ENCODE assay signal across 8 mouse cellular contexts in genomic region chr10:93325804-93326740, GRCm38 (mm10). TPM values are rescaled to one million over a fixed set of nuclear protein-coding genes. Genes with fewer than 3 reads are reported as not detected.
DNase-seq lines count a peak whose midpoint lies in the region; ATAC-seq and TF ChIP-seq lines count a peak whose summit lies in the region.

No protein-coding gene starts in this region.

- H3K4me1 ChIP-seq in CH12.LX (ENCODE audit: control insufficient read depth in 1 of 2, insufficient read depth in 2 of 2): peaks cover 9 to 24% of the 10 kb centered on the region in 2 experiments
- H3K4me1 ChIP-seq in lung, postnatal 0 days (ENCODE audit: insufficient read depth, low read depth, low read length): peaks cover 6% of the 10 kb centered on the region; the same call in 1 of the 2 replicates

- no peak for DNase-seq in CH12.LX (ENCODE audit: extremely low read depth)
- DNase-seq in adrenal gland, postnatal 14 days: peak; percentile 61
- DNase-seq in kidney, adult 18-20 months: peak; percentile 39
- peak; percentile 68 for DNase-seq in lung, postnatal 0 days (ENCODE audit: low spot score)
- no peak for DNase-seq in frontal cortex, postnatal 36 days (ENCODE audit: low spot score in 2 of 2)
- no peak for DNase-seq in embryo, embryonic 10.5 days (ENCODE audit: low spot score)
- no peak for DNase-seq in urinary bladder, adult 2 months (ENCODE audit: low spot score)
- no peak for DNase-seq in embryo, embryonic 11 days

- H3K27ac ChIP-seq in CH12.LX (ENCODE audit: insufficient read depth, low read depth): peak overlapping the region; percentile 39
- peak overlapping the region; percentile 55 for H3K27ac ChIP-seq in lung, postnatal 0 days (ENCODE audit: low read length)

- H3K4me3 ChIP-seq in CH12.LX (replicated peaks in 1 of 3; ENCODE audit: low read depth in 2 of 3, low read length in 2 of 3, poor library complexity in 1 of 3): no peak overlapping the region
- no peak overlapping the region for H3K4me3 ChIP-seq in lung, postnatal 0 days (ENCODE audit: low read depth, low read length)

- peak overlapping the region; percentile 23; the same call in 1 of the 2 replicates for H3K9ac ChIP-seq in CH12.LX (ENCODE audit: insufficient read depth, low read depth)
- H3K9ac ChIP-seq in lung, postnatal 0 days (replicated peaks; ENCODE audit: low read depth): no peak overlapping the region

- no peaks in the 10 kb centered on the region for H3K36me3 ChIP-seq in CH12.LX (replicated peaks in 1 of 2; ENCODE audit: control insufficient read depth in 1 of 2, insufficient read depth in 1 of 2, low read length in 1 of 2)
- no peaks in the 10 kb centered on the region for H3K36me3 ChIP-seq in lung, postnatal 0 days (ENCODE audit: insufficient read depth, low read length)

- TF ChIP-seq EP300 in CH12.LX (IDR thresholded peaks at IDR 0.05; ENCODE audit: low read length): no peak
- peak; percentile 18 for TF ChIP-seq EP300 in lung, postnatal 0 days (IDR thresholded peaks at IDR 0.05)

- H3K27me3 ChIP-seq in CH12.LX (replicated peaks): no peaks in the 10 kb centered on the region
- no peaks in the 10 kb centered on the region for H3K27me3 ChIP-seq in lung, postnatal 0 days (replicated peaks; ENCODE audit: insufficient read depth, low read length)

- ATAC-seq in lung, postnatal 0 days: peak; percentile 92

- TF ChIP-seq RAD21 in CH12.LX (IDR thresholded peaks at IDR 0.05; ENCODE audit: low read depth, low read length): no peak

- WGBS in lung, postnatal 0 days: 49% methylated on average over 12 of the region's 12 CpGs

- no peak for TF ChIP-seq CTCF in CH12.LX (conservative IDR thresholded peaks at IDR 0.05 in 1 of 2, IDR thresholded peaks at IDR 0.05 in 1 of 2; ENCODE audit: low read depth in 2 of 2, low read length in 2 of 2)
- no peak; the same call in 1 of the 2 replicates for TF ChIP-seq CTCF in lung, postnatal 0 days (IDR thresholded peaks at IDR 0.05)

- no peaks in the 10 kb centered on the region for H3K9me3 ChIP-seq in CH12.LX (replicated peaks; ENCODE audit: low read length)
- no peaks in the 10 kb centered on the region for H3K9me3 ChIP-seq in lung, postnatal 0 days (ENCODE audit: low read length)

- no peak overlapping the region for H3K4me2 ChIP-seq in CH12.LX (ENCODE audit: insufficient read depth, low read depth, poor library complexity, severe bottlenecking)
- no peak overlapping the region for H3K4me2 ChIP-seq in lung, postnatal 0 days (replicated peaks; ENCODE audit: low read depth, low read length)

- TF ChIP-seq POLR2A in CH12.LX (IDR thresholded peaks at IDR 0.05; ENCODE audit: low read depth, low read length): no peak

- dilution Hi-C loops in CH12.LX (cut with MboI; ENCODE audit: extremely low pct_ligation_motif_present, extremely low pct_unique_long_range_greater_than_20kb, low sequenced_read_pairs): no loop called here

- in situ Hi-C loops in CH12.LX (cut with MboI; ENCODE audit: low pct_ligation_motif_present, low pct_unique_long_range_greater_than_20kb, low sequenced_read_pairs): no loop called here

- no peaks in the 10 kb centered on the region for H3K79me2 ChIP-seq in CH12.LX (replicated peaks; ENCODE audit: control insufficient read depth, extremely low read depth, insufficient read depth, poor library complexity, severe bottlenecking)

TF ChIP-seq in CH12.LX, 34 proteins besides CTCF, POLR2A, EP300 and RAD21:
- TF ChIP-seq ELF1 (IDR thresholded peaks at IDR 0.05; ENCODE audit: low read depth, low read length): peak; percentile 38; the same call in 1 of the 2 replicates
- TF ChIP-seq HCFC1 (IDR thresholded peaks at IDR 0.05; ENCODE audit: low read depth, low read length): no peak
- no peak for TF ChIP-seq NELFE (IDR thresholded peaks at IDR 0.05; ENCODE audit: low read depth, low read length)

RNA-seq across cellular contexts. Expression of gene Elk3, which starts 15.1 kb away (rescaled TPM):
- 22.3 and 25.8 TPM in 2 replicates for total RNA-seq in CH12.LX (2012; rRNA removed)
- 20.1 and 25.3 TPM in 2 replicates for total RNA-seq in CH12.LX (2014; rRNA removed)
- polyA plus RNA-seq in CH12.LX (2012; ENCODE audit: insufficient read length, low read depth): 35.6 and 37.0 TPM in 2 replicates
- 50.4 and 58.0 TPM in 2 replicates for total RNA-seq in adrenal gland, postnatal 14 days (2021)
- 56.0 and 61.5 TPM in 2 replicates for polyA plus RNA-seq in lung, postnatal 0 days (2015; fragmentation: Nextera tagmentation; extraction: Ambion mirVana)
- 21.6 and 22.7 TPM in 2 replicates for polyA plus RNA-seq in urinary bladder, adult 2 months (2012; rRNA removed)

Comparison
In these comparisons a context has a peak if more than half of its experiments do, and no peak if none do; other contexts are left out.
1. DNase-seq: peak in adrenal gland, postnatal 14 days (single experiment), kidney, adult 18-20 months (single experiment) and lung, postnatal 0 days (single experiment); none in CH12.LX (single experiment), frontal cortex, postnatal 36 days (0 of 2), embryo, embryonic 10.5 days (single experiment), urinary bladder, adult 2 months (single experiment) and embryo, embryonic 11 days (single experiment).